Mouse (Mus musculus) G1E-ER4 (cell line): ENCODE measurements around the gene Slc25a38. TPM values are rescaled to one million over a fixed set of nuclear protein-coding genes. Genes with fewer than 3 reads are reported as not detected.
A peak's percentile ranks its signal among the peaks of the same experiment; 100 is the strongest.

ENCODE experiments used
- GATA1 ChIP-seq: IDR thresholded peaks from one replicate; pipeline ENCODE4 v1.8.0; 2012; ENCODE audit warnings: low read length, inconsistent platforms
- polyA plus RNA-seq: library from polyadenylated mRNA; stranded (reverse); fragments of >175 nt; gene quantifications from 2 replicates; pipeline ENCODE4 v1.2.3, GENCODE M21; 2012

Gene Slc25a38
- polyA plus RNA-seq, 1 experiment: 90.9 TPM

GRCm38 (mm10) chr9:120089125-120089524 lies 21.0 kb upstream of the Slc25a38 start:
- no peak for TF ChIP-seq GATA1

GRCm38 (mm10) chr9:120091086-120091485 lies 19.1 kb upstream of the Slc25a38 start:
- no peak for TF ChIP-seq GATA1

GRCm38 (mm10) chr9:120091696-120092238 lies 18.4 kb upstream of the Slc25a38 start, which contains the start of gene Ccr8:
TSS of gene Ccr8 (plus strand) at chr9:120092114.
- TF ChIP-seq GATA1: no peak

- no peak for TF ChIP-seq GATA1
Measured at GRCm38 (mm10) chr9:120093701-120094100, 16.5 kb upstream of the Slc25a38 start.

GRCm38 (mm10) chr9:120095886-120096285 lies 14.3 kb upstream of the Slc25a38 start:
- no peak for TF ChIP-seq GATA1

GRCm38 (mm10) chr9:120098682-120099081 lies 11.5 kb upstream of the Slc25a38 start:
- TF ChIP-seq GATA1: no peak

GRCm38 (mm10) chr9:120099304-120099703 lies 10.9 kb upstream of the Slc25a38 start:
- TF ChIP-seq GATA1: no peak

GRCm38 (mm10) chr9:120101165-120101564 lies 9.0 kb upstream of the Slc25a38 start:
- no peak for TF ChIP-seq GATA1

GRCm38 (mm10) chr9:120111156-120111945 lies 1.2 kb downstream of the Slc25a38 start:
- no peak for TF ChIP-seq GATA1

- peak; percentile 88 for TF ChIP-seq GATA1
Measured at GRCm38 (mm10) chr9:120112472-120112871, 2.3 kb downstream of the Slc25a38 start.

GRCm38 (mm10) chr9:120113456-120113855 lies 3.3 kb downstream of the Slc25a38 start:
- TF ChIP-seq GATA1: no peak

GRCm38 (mm10) chr9:120114051-120114788 lies 4.0 kb downstream of the Slc25a38 start:
- no peak for TF ChIP-seq GATA1

GRCm38 (mm10) chr9:120114789-120115151 lies 4.6 kb downstream of the Slc25a38 start:
- TF ChIP-seq GATA1: no peak

GRCm38 (mm10) chr9:120115580-120115979 lies 5.4 kb downstream of the Slc25a38 start:
- peak; percentile 92 for TF ChIP-seq GATA1

GRCm38 (mm10) chr9:120116184-120116624 lies 6.0 kb downstream of the Slc25a38 start:
- TF ChIP-seq GATA1: peak; percentile 68

GRCm38 (mm10) chr9:120118212-120118611 lies 8.0 kb downstream of the Slc25a38 start:
- TF ChIP-seq GATA1: no peak

- no peak for TF ChIP-seq GATA1
Measured at GRCm38 (mm10) chr9:120120503-120120902, 10.3 kb downstream of the Slc25a38 start.
